Mouse (Mus musculus) lung, postnatal 0 days (tissue): ENCODE data around the gene Gm17087.

Source experiments
- CTCF ChIP-seq: IDR thresholded peaks from 2 replicates; pipeline ENCODE4 v1.5.1; 2016; ENCODE audit warnings: antibody characterized with exemption, mild to moderate bottlenecking
- EP300 ChIP-seq: IDR thresholded peaks from 2 replicates; pipeline ENCODE4 v1.6.1; 2016; ENCODE audit warnings: antibody characterized with exemption, mild to moderate bottlenecking, control low read depth

GRCm38 (mm10) chr17:8551641-8552040 lies 15.1 kb downstream of the Gm17087 start:
- TF ChIP-seq CTCF = no peak
- TF ChIP-seq EP300 = no peak
